Mouse (Mus musculus): ENCODE measurements at regions not wholly inside any gene's neighbourhood (a gene's known extent, or its start where the extent isn't known, plus 50 kb on each side); places are given as distances from the start of the nearest gene placed in this dataset.

GRCm38 (mm10) chr5:75834766-75835555 lies 143.3 kb downstream of the Kdr start:
- in situ Hi-C loops (cut with MboI; ENCODE audit: low pct_ligation_motif_present, low pct_unique_long_range_greater_than_20kb, low sequenced_read_pairs) (no loop called here), dilution Hi-C loops (cut with MboI; ENCODE audit: extremely low pct_ligation_motif_present, extremely low pct_unique_long_range_greater_than_20kb, low sequenced_read_pairs) (no loop called here)
- TF ChIP-seq MAFK (IDR thresholded peaks at IDR 0.05; ENCODE audit: insufficient replicate concordance, low read length) = no peak
- TF ChIP-seq ZC3H11A (IDR thresholded peaks at IDR 0.05; ENCODE audit: low read depth, low read length) = no peak
- H3K79me2 ChIP-seq (replicated peaks; ENCODE audit: control insufficient read depth, extremely low read depth, insufficient read depth, poor library complexity, severe bottlenecking) = no peaks in the 10 kb centered on the region
- no peaks in the 10 kb centered on the region for H3K36me3 ChIP-seq (replicated peaks in 1 of 2; ENCODE audit: control insufficient read depth in 1 of 2, insufficient read depth in 1 of 2, low read length in 1 of 2)
- no peak overlapping the region for H3K4me3 ChIP-seq (replicated peaks in 1 of 3; ENCODE audit: low read depth in 2 of 3, low read length in 2 of 3, poor library complexity in 1 of 3)
- no peak for DNase-seq (ENCODE audit: extremely low read depth)
- no peaks in the 10 kb centered on the region for H3K9me3 ChIP-seq (replicated peaks; ENCODE audit: low read length)
- no peaks in the 10 kb centered on the region for H3K27me3 ChIP-seq (replicated peaks)
- H3K4me2 ChIP-seq (ENCODE audit: insufficient read depth, low read depth, poor library complexity, severe bottlenecking) = no peak overlapping the region
- H3K9ac ChIP-seq (ENCODE audit: insufficient read depth, low read depth) = no peak overlapping the region
- H3K27ac ChIP-seq (ENCODE audit: insufficient read depth, low read depth) = no peak overlapping the region
- peaks cover 0 to 6% of the 10 kb centered on the region in 2 experiments; a peak in 2 of 4 replicates for H3K4me1 ChIP-seq (ENCODE audit: control insufficient read depth in 1 of 2, insufficient read depth in 2 of 2)

GRCm38 (mm10) chr5:75832341-75832740 lies 145.9 kb downstream of the Kdr start:
- no peak overlapping the region for H3K9ac ChIP-seq (ENCODE audit: insufficient read depth, low read depth)
- TF ChIP-seq MYC (IDR thresholded peaks at IDR 0.05; ENCODE audit: low read depth, low read length) = no peak
- TF ChIP-seq MAFK (IDR thresholded peaks at IDR 0.05; ENCODE audit: insufficient replicate concordance, low read length) = no peak
- TF ChIP-seq HCFC1 (IDR thresholded peaks at IDR 0.05; ENCODE audit: low read depth, low read length) = no peak
- TF ChIP-seq BHLHE40 (IDR thresholded peaks at IDR 0.05; ENCODE audit: low read depth, low read length) = no peak
- TF ChIP-seq NELFE (IDR thresholded peaks at IDR 0.05; ENCODE audit: low read depth, low read length) = no peak
- TF ChIP-seq ZNF384 (IDR thresholded peaks at IDR 0.05; ENCODE audit: low read depth, low read length) = no peak
- no peak for TF ChIP-seq USF1 (IDR thresholded peaks at IDR 0.05; ENCODE audit: low read depth, low read length)
- TF ChIP-seq KAT2A (IDR thresholded peaks at IDR 0.05; ENCODE audit: insufficient replicate concordance, low read length) = no peak
- TF ChIP-seq MAX (IDR thresholded peaks at IDR 0.05; ENCODE audit: low read length) = no peak
- no peak overlapping the region for H3K4me2 ChIP-seq (ENCODE audit: insufficient read depth, low read depth, poor library complexity, severe bottlenecking)
- H3K4me1 ChIP-seq (ENCODE audit: control insufficient read depth in 1 of 2, insufficient read depth in 2 of 2) = peaks cover 0 to 9% of the 10 kb centered on the region in 2 experiments; a peak in 2 of 4 replicates
- no peak overlapping the region for H3K4me3 ChIP-seq (replicated peaks in 1 of 3; ENCODE audit: low read depth in 2 of 3, low read length in 2 of 3, poor library complexity in 1 of 3)
- H3K36me3 ChIP-seq (replicated peaks in 1 of 2; ENCODE audit: control insufficient read depth in 1 of 2, insufficient read depth in 1 of 2, low read length in 1 of 2) = no peaks in the 10 kb centered on the region
- no peaks in the 10 kb centered on the region for H3K27me3 ChIP-seq (replicated peaks)
- no peak overlapping the region for H3K27ac ChIP-seq (ENCODE audit: insufficient read depth, low read depth)
- no peaks in the 10 kb centered on the region for H3K79me2 ChIP-seq (replicated peaks; ENCODE audit: control insufficient read depth, extremely low read depth, insufficient read depth, poor library complexity, severe bottlenecking)
- in situ Hi-C loops (cut with MboI; ENCODE audit: low pct_ligation_motif_present, low pct_unique_long_range_greater_than_20kb, low sequenced_read_pairs) = no loop called here
- dilution Hi-C loops (cut with MboI; ENCODE audit: extremely low pct_ligation_motif_present, extremely low pct_unique_long_range_greater_than_20kb, low sequenced_read_pairs) = no loop called here
- H3K9me3 ChIP-seq (replicated peaks; ENCODE audit: low read length) = no peaks in the 10 kb centered on the region
- no peak for DNase-seq (ENCODE audit: extremely low read depth)

- no peak overlapping the region for H3K27ac ChIP-seq (ENCODE audit: insufficient read depth, low read depth)
- H3K27me3 ChIP-seq (replicated peaks) = no peaks in the 10 kb centered on the region
- dilution Hi-C loops (cut with MboI; ENCODE audit: extremely low pct_ligation_motif_present, extremely low pct_unique_long_range_greater_than_20kb, low sequenced_read_pairs) = no loop called here
- in situ Hi-C loops (cut with MboI; ENCODE audit: low pct_ligation_motif_present, low pct_unique_long_range_greater_than_20kb, low sequenced_read_pairs) = no loop called here
- H3K4me1 ChIP-seq (ENCODE audit: control insufficient read depth in 1 of 2, insufficient read depth in 2 of 2) = peaks cover 0 to 9% of the 10 kb centered on the region in 2 experiments; a peak in 2 of 4 replicates
- no peak overlapping the region for H3K9ac ChIP-seq (ENCODE audit: insufficient read depth, low read depth)
- no peak overlapping the region for H3K4me2 ChIP-seq (ENCODE audit: insufficient read depth, low read depth, poor library complexity, severe bottlenecking)
- no peaks in the 10 kb centered on the region for H3K36me3 ChIP-seq (replicated peaks in 1 of 2; ENCODE audit: control insufficient read depth in 1 of 2, insufficient read depth in 1 of 2, low read length in 1 of 2)
- no peak overlapping the region for H3K4me3 ChIP-seq (replicated peaks in 1 of 3; ENCODE audit: low read depth in 2 of 3, low read length in 2 of 3, poor library complexity in 1 of 3)
- H3K9me3 ChIP-seq (replicated peaks; ENCODE audit: low read length) = no peaks in the 10 kb centered on the region
- no peaks in the 10 kb centered on the region for H3K79me2 ChIP-seq (replicated peaks; ENCODE audit: control insufficient read depth, extremely low read depth, insufficient read depth, poor library complexity, severe bottlenecking)
- peak; percentile 15 for DNase-seq (ENCODE audit: extremely low read depth)
- no peak for TF ChIP-seq CTCF (conservative IDR thresholded peaks at IDR 0.05 in 1 of 2, IDR thresholded peaks at IDR 0.05 in 1 of 2; ENCODE audit: low read depth in 2 of 2, low read length in 2 of 2)
- TF ChIP-seq POLR2A (IDR thresholded peaks at IDR 0.05; ENCODE audit: low read depth, low read length) = no peak
- no peak for TF ChIP-seq ZNF384 (IDR thresholded peaks at IDR 0.05; ENCODE audit: low read depth, low read length)
- TF ChIP-seq ZC3H11A (IDR thresholded peaks at IDR 0.05; ENCODE audit: low read depth, low read length) = no peak
- TF ChIP-seq ZKSCAN1 (IDR thresholded peaks at IDR 0.05; ENCODE audit: borderline replicate concordance, low read depth, low read length) = no peak
- TF ChIP-seq MYC (IDR thresholded peaks at IDR 0.05; ENCODE audit: low read depth, low read length) = no peak
- no peak for TF ChIP-seq SIN3A (IDR thresholded peaks at IDR 0.05; ENCODE audit: low read length)
- no peak for TF ChIP-seq MAFK (IDR thresholded peaks at IDR 0.05; ENCODE audit: insufficient replicate concordance, low read length)
- no peak for TF ChIP-seq ELF1 (IDR thresholded peaks at IDR 0.05; ENCODE audit: low read depth, low read length)
- no peak for TF ChIP-seq ZMIZ1 (IDR thresholded peaks at IDR 0.05; ENCODE audit: low read depth, low read length)
- TF ChIP-seq KAT2A (IDR thresholded peaks at IDR 0.05; ENCODE audit: insufficient replicate concordance, low read length) = no peak
- no peak for TF ChIP-seq MAZ (IDR thresholded peaks at IDR 0.05; ENCODE audit: low read depth, low read length)
- no peak for TF ChIP-seq RAD21 (IDR thresholded peaks at IDR 0.05; ENCODE audit: low read depth, low read length)
- no peak for TF ChIP-seq CHD2 (IDR thresholded peaks at IDR 0.05; ENCODE audit: low read length)
- TF ChIP-seq HCFC1 (IDR thresholded peaks at IDR 0.05; ENCODE audit: low read depth, low read length) = no peak
- TF ChIP-seq NRF1 (IDR thresholded peaks at IDR 0.05; ENCODE audit: low read depth, low read length) = no peak
- TF ChIP-seq MAX (IDR thresholded peaks at IDR 0.05; ENCODE audit: low read length) = no peak
- no peak for TF ChIP-seq RCOR1 (conservative IDR thresholded peaks at IDR 0.05; ENCODE audit: low read depth, low read length)
These were observed 148.2 kb downstream of the Kdr start for GRCm38 (mm10) chr5:75829850-75830625.

All from CH12.LX (cell line).